Mouse (Mus musculus): Measurements from ENCODE around the gene Aqp3. TPM values are rescaled to one million over a fixed set of nuclear protein-coding genes. Genes with fewer than 3 reads are reported as not detected.
A peak's percentile ranks its signal among the peaks of the same experiment; 100 is the strongest.

Gene Aqp3
- total RNA-seq (2014; rRNA removed) (not detected in 2 replicates), polyA plus RNA-seq (2012; rRNA removed) (not detected in 2 replicates)

GRCm38 (mm10) chr4:41097871-41098576 is at the start of gene Aqp3:
TSS of gene Aqp3 (minus strand) at chr4:41098183.
- DNase-seq (ENCODE audit: extremely low read depth, low read depth, low spot score) = no peak
- Histone ChIP-seq H3K27ac (replicated peaks; ENCODE audit: insufficient read depth, low read depth, low read length) (no peak within 1 kb of the TSS), H3K4me3 (ENCODE audit: insufficient read depth, low read depth, low read length) (peak within 1 kb of the TSS; percentile 29; the same call in 1 of the 2 replicates), H3K9ac (ENCODE audit: low read depth, low read length) (no peak within 1 kb of the TSS), H3K4me1 (ENCODE audit: control insufficient read depth, insufficient read depth, low read length) (peaks cover 12% of the 10 kb centered on the region), H3K27me3 (ENCODE audit: control insufficient read depth, insufficient read depth, low read length) (peaks cover 6% of the 10 kb centered on the region; the same call in 1 of the 2 replicates), H3K36me3 (ENCODE audit: control insufficient read depth, insufficient read depth, low read length) (no peaks in the 10 kb centered on the region), H3K79me2 (ENCODE audit: control insufficient read depth, insufficient read depth, low read length) (no peaks in the 10 kb centered on the region)
- no peak for TF ChIP-seq CTCF (IDR thresholded peaks at IDR 0.05; ENCODE audit: low read depth, low read length)
- TF ChIP-seq POLR2A (IDR thresholded peaks at IDR 0.05; ENCODE audit: extremely low read depth, insufficient read depth, low read length) = no peak
- 4% methylated on average over 42 of the region's 42 CpGs for WGBS

- whole genome bisulfite sequencing = 41% methylated on average over 2 of the region's 2 CpGs
These were observed 44.6 kb upstream of the Aqp3 start for GRCm38 (mm10) chr4:41142601-41143000.

GRCm38 (mm10) chr4:41140174-41140875 is 42.3 kb upstream of the Aqp3 start:
- no peaks in the 10 kb centered on the region; the same call in 1 of the 2 replicates for H3K36me3 ChIP-seq (ENCODE audit: control insufficient read depth, insufficient read depth, low read length)
- WGBS = 67% methylated on average over 6 of the region's 6 CpGs
- TF ChIP-seq POLR2A (IDR thresholded peaks at IDR 0.05; ENCODE audit: extremely low read depth, insufficient read depth, low read length) = no peak
- TF ChIP-seq CTCF (IDR thresholded peaks at IDR 0.05; ENCODE audit: low read depth, low read length) = no peak
- H3K9ac ChIP-seq (ENCODE audit: low read depth, low read length) = no peak overlapping the region
- H3K4me1 ChIP-seq (ENCODE audit: control insufficient read depth, insufficient read depth, low read length) = peaks cover 28% of the 10 kb centered on the region
- H3K4me3 ChIP-seq (ENCODE audit: insufficient read depth, low read depth, low read length) = no peak overlapping the region
- H3K27me3 ChIP-seq (ENCODE audit: control insufficient read depth, insufficient read depth, low read length) = no peaks in the 10 kb centered on the region
- peak; percentile 60 for DNase-seq (ENCODE audit: extremely low read depth, low read depth, low spot score)
- H3K27ac ChIP-seq (replicated peaks; ENCODE audit: insufficient read depth, low read depth, low read length) = peak overlapping the region; percentile 52
- peaks cover 38% of the 10 kb centered on the region; the same call in 1 of the 2 replicates for H3K79me2 ChIP-seq (ENCODE audit: control insufficient read depth, insufficient read depth, low read length)

More at GRCm38 (mm10) chr4:41142601-41143000, 44.6 kb upstream of the Aqp3 start:
- TF ChIP-seq POLR2A (IDR thresholded peaks at IDR 0.05; ENCODE audit: extremely low read depth, insufficient read depth, low read length) (no peak), CTCF (IDR thresholded peaks at IDR 0.05; ENCODE audit: low read depth, low read length) (no peak)
- DNase-seq (ENCODE audit: extremely low read depth, low read depth, low spot score) = peak; percentile 89
- no peak overlapping the region for H3K4me3 ChIP-seq (ENCODE audit: insufficient read depth, low read depth, low read length)
- no peak overlapping the region for H3K9ac ChIP-seq (ENCODE audit: low read depth, low read length)
- H3K4me1 ChIP-seq (ENCODE audit: control insufficient read depth, insufficient read depth, low read length) = peaks cover 33% of the 10 kb centered on the region
- H3K79me2 ChIP-seq (ENCODE audit: control insufficient read depth, insufficient read depth, low read length) = peaks cover 42% of the 10 kb centered on the region; the same call in 1 of the 2 replicates
- H3K27ac ChIP-seq (replicated peaks; ENCODE audit: insufficient read depth, low read depth, low read length) = peak overlapping the region; percentile 60
- no peaks in the 10 kb centered on the region; the same call in 1 of the 2 replicates for H3K36me3 ChIP-seq (ENCODE audit: control insufficient read depth, insufficient read depth, low read length)
- H3K27me3 ChIP-seq (ENCODE audit: control insufficient read depth, insufficient read depth, low read length) = no peaks in the 10 kb centered on the region

- 0% methylated on average over 8 of the region's 8 CpGs for WGBS
- peaks cover 13% of the 10 kb centered on the region for H3K4me1 ChIP-seq (ENCODE audit: control insufficient read depth, insufficient read depth, low read length)
- TF ChIP-seq CTCF (IDR thresholded peaks at IDR 0.05; ENCODE audit: low read depth, low read length) (no peak), POLR2A (IDR thresholded peaks at IDR 0.05; ENCODE audit: extremely low read depth, insufficient read depth, low read length) (no peak)
- peak overlapping the region; percentile 97 for H3K27ac ChIP-seq (replicated peaks; ENCODE audit: insufficient read depth, low read depth, low read length)
- peak overlapping the region; percentile 72 for H3K4me3 ChIP-seq (ENCODE audit: insufficient read depth, low read depth, low read length)
- no peaks in the 10 kb centered on the region; the same call in 1 of the 2 replicates for H3K36me3 ChIP-seq (ENCODE audit: control insufficient read depth, insufficient read depth, low read length)
- DNase-seq (ENCODE audit: extremely low read depth, low read depth, low spot score) = no peak
- peaks cover 24% of the 10 kb centered on the region; the same call in 1 of the 2 replicates for H3K79me2 ChIP-seq (ENCODE audit: control insufficient read depth, insufficient read depth, low read length)
- peak overlapping the region; percentile 100 for H3K9ac ChIP-seq (ENCODE audit: low read depth, low read length)
- no peaks in the 10 kb centered on the region for H3K27me3 ChIP-seq (ENCODE audit: control insufficient read depth, insufficient read depth, low read length)
These were observed 38.8 kb upstream of the Aqp3 start for GRCm38 (mm10) chr4:41136811-41137210.

GRCm38 (mm10) chr4:41136454-41136805 is 38.4 kb upstream of the Aqp3 start:
- H3K36me3 ChIP-seq (ENCODE audit: control insufficient read depth, insufficient read depth, low read length) = no peaks in the 10 kb centered on the region; the same call in 1 of the 2 replicates
- DNase-seq (ENCODE audit: extremely low read depth, low read depth, low spot score) = peak; percentile 88
- H3K4me1 ChIP-seq (ENCODE audit: control insufficient read depth, insufficient read depth, low read length) = peaks cover 13% of the 10 kb centered on the region
- peak overlapping the region; percentile 72 for H3K4me3 ChIP-seq (ENCODE audit: insufficient read depth, low read depth, low read length)
- peak overlapping the region; percentile 100 for H3K9ac ChIP-seq (ENCODE audit: low read depth, low read length)
- H3K27me3 ChIP-seq (ENCODE audit: control insufficient read depth, insufficient read depth, low read length) = no peaks in the 10 kb centered on the region
- TF ChIP-seq POLR2A (IDR thresholded peaks at IDR 0.05; ENCODE audit: extremely low read depth, insufficient read depth, low read length) (peak; percentile 80), CTCF (IDR thresholded peaks at IDR 0.05; ENCODE audit: low read depth, low read length) (no peak)
- H3K79me2 ChIP-seq (ENCODE audit: control insufficient read depth, insufficient read depth, low read length) = peaks cover 24% of the 10 kb centered on the region; the same call in 1 of the 2 replicates
- WGBS = 1% methylated on average over 4 of the region's 4 CpGs
- peak overlapping the region; percentile 97 for H3K27ac ChIP-seq (replicated peaks; ENCODE audit: insufficient read depth, low read depth, low read length)

Data from liver, adult 2 months (tissue).